Mouse (Mus musculus) lung, postnatal 4 days (tissue): Measurements from ENCODE around the gene Atg16l1.
"Not testable (repeated sequence)": the region's sequence is repeated elsewhere in the genome, so short reads cannot be mapped to it uniquely, and the experiment has no call there.

Experiments
- DNase-seq, 2 experiments: peaks; one replicate each; pipeline ENCODE4 v3.0.0; 2021

The Atg16l1 gene

DNA sequence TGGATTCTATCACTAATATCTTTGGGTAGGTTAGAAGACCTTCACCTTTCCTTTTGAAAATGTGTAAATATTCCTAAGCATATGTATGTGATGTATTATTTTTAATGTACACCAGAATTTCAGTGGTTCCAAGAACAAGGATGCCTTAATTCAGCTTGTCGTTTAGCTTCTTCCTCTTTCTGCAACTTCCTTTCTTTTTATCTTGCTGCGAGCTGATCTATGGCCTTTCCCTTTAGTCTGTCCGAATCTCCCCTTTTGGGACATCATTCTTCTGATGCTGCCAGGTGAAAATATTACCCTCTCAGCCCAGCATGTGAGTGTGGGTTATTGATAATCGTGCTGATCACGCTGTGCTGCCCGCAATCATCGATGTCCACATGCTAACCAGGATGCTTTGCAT lies 19.2 kb downstream of the Atg16l1 start:
- DNase-seq = no peak

DNA sequence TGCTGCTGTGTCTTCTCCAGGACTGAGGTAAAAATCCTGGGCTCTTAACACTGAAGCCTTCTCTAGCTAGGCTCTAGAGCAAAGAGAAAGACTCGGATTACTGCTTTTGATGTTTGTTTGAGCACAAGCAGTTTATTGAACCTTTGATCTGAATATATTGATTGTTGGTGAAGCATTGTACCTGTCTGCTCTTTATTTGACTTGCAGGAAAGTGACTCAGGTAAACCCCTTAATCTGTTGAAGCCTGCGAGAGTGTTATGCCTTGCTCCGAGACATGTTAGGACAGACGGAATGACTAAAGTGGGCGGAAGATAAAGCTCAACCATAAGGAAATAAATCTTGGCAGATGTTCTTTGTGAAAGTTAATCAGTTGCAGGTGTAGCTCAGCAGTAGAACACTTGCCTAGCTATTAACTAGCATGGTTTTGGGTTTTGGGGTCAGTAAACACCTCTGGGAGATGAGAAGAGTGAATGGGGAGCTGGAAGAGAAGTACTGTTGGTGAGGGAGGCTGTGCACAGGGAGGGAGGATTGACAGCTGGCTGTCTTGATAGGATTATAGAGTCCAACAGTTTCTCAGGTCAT lies 23.6 kb downstream of the Atg16l1 start:
- no peak for DNase-seq

- peak; percentile 60 to 78 for DNase-seq
Observed at GRCm38 (mm10) chr1:87785703-87786102, 30.0 kb downstream of the Atg16l1 start.

- DNase-seq = peak; percentile 73 to 86
Observed at GRCm38 (mm10) chr1:87786251-87786650, 30.6 kb downstream of the Atg16l1 start.

GRCm38 (mm10) chr1:87789665-87790064 lies 34.0 kb downstream of the Atg16l1 start:
- no peak for DNase-seq

GRCm38 (mm10) chr1:87792438-87793137 lies 36.9 kb downstream of the Atg16l1 start:
- DNase-seq = no peak

DNA sequence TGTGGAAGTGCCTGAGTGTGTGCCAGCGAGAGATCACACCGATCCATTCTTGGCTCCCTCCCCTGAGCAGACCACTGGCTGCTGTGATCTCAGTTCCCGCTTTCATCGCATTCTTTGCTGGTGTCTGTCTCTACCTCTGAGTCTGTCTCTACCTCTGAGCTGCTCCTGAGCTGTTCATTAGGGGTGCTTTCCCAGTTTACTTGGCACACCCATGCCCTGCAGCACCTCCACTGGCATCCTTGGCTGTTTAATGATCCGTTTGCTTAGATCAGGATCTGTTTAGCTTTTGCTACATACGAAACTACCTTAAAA lies 37.4 kb downstream of the Atg16l1 start:
- no peak for DNase-seq

GRCm38 (mm10) chr1:87797702-87798101 lies 42.0 kb downstream of the Atg16l1 start:
- DNase-seq = no peak

DNA sequence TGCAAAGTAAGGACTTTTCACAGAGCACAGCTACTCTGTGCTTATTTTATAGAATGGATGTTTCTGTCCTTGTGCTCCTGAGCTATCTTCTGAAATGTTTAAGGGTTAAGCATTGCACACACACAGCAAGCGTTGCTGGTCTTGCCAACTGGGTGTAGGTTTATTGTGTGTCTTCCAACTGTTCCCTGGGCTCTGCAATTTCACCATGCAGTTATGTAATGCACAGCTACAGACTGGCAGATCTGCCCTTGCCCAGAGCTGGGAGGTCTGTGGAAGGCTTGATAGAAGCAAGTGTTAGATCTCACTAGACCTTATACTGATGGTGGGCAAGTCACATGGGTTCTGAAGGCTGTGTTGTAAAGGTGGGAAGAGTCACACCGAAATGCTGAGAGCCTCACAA lies 42.6 kb downstream of the Atg16l1 start:
- DNase-seq = no peak

DNA sequence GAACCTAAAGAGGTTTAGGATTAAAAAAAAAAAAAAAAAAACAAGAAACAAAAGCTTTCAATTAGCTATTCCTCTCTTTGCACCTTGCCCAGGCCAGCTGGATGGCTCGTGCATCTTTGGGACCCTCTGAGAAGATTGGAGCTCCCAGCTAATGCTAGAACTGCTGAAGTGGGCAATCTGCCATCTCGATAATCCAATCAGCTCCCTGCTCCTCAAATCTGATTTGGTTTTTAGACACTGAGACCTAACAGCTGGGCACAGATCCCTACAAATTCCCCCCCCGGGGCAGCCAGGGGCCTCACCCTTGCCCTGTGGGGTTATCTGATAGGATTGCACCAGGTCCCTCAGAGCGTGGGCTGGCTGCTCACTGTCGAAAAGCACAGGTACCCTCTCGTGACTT lies 47.9 kb downstream of the Atg16l1 start, which contains the start of gene Sag:
Gene Sag (plus strand): TSS at position 105 of the 400 bp plus-strand sequence.
- no peak for DNase-seq

GRCm38 (mm10) chr1:87807751-87808150 lies 52.1 kb downstream of the Atg16l1 start:
- DNase-seq = no peak

GRCm38 (mm10) chr1:87811391-87811790 lies 55.7 kb downstream of the Atg16l1 start:
- DNase-seq = no peak

GRCm38 (mm10) chr1:87812061-87812460 lies 56.4 kb downstream of the Atg16l1 start:
- DNase-seq = no peak

DNA sequence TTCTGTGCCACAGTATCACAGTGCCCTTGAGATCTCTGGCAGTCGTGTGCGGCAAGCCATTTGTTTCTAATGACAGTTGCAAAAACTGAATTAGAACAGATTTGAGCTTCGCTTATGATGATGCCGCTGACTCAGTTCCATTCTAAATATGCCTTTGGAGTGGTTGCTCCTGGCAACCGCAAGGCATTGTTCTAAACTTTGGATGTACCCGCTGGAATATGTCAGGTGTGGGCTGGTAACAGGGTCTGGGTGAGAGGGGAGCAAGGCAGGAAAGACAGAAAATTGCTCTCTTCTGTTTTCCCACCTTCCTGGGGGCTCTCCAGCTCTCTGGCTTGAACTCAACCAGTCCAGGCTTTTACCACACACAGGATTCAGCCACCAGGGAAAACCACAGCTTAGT lies 57.5 kb downstream of the Atg16l1 start:
- no peak for DNase-seq

GRCm38 (mm10) chr1:87813681-87814080 lies 58.0 kb downstream of the Atg16l1 start:
- DNase-seq = peak in 1 of 2 experiments; percentile 14

DNA sequence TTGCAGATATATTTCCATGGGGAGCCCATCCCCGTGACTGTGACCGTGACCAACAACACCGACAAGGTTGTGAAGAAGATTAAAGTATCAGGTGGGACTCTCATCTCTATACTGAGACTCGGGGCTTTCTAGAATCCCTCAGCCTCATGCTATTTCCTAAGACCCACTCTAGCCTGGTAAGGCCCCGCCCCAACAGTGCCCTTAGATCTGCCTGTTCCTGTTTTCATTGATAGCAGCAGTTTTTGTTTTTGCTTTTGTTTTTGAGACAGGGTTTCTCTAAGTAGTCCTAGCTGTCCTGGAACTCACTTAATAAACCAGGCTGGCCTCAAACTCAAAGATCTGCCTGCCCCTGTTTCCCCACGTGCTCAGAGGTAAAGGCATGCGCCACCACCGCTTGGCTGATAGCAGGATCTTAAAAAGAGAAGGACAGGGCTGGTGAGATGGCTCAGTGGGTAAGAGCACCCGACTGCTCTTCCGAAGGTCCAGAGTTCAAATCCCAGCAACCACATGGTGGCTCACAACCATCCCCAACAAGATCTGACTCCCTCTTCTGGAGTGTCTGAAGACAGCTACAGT lies 68.8 kb downstream of the Atg16l1 start:
- no peak for DNase-seq

GRCm38 (mm10) chr1:87825281-87825680 lies 69.6 kb downstream of the Atg16l1 start:
- no peak for DNase-seq

- no peak for DNase-seq
Observed at GRCm38 (mm10) chr1:87825991-87826390, 70.3 kb downstream of the Atg16l1 start.

- no peak for DNase-seq
Observed at GRCm38 (mm10) chr1:87826474-87826873, 70.8 kb downstream of the Atg16l1 start.

- DNase-seq = not testable (repeated sequence)
Observed at GRCm38 (mm10) chr1:87827476-87827875, 71.8 kb downstream of the Atg16l1 start.

- peak; percentile 50 to 61 for DNase-seq
Observed at GRCm38 (mm10) chr1:87828185-87828584, 72.5 kb downstream of the Atg16l1 start.

GRCm38 (mm10) chr1:87828926-87829580 lies 73.4 kb downstream of the Atg16l1 start:
- DNase-seq = no peak

DNA sequence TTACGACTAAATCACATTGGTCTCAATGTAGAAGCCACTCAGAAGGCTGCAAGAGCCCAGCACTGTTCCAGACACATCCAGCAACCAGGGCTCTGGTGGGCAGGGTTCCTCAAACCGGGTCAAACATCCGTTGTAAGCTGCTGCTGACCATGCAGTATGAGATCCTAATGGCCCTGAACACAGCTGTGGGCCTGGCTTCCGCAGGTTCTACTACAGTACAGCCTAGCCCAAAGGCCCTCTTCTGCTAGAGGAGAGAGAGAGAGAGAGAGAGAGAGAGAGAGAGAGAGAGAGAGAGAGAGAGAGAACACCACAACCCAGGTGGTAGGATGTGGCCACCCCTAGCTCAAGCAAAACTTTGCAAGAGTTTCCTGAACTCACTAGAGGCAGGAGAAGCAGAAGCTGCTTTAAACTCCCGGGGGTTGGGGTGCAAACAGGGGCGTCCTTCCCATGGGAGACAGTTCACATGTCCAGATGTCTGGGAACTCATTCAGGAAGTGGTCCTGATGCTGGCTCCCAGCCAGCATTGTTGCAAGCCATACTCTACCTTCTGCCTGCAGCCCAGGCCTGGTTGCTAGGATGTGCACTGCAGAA lies 74.0 kb downstream of the Atg16l1 start:
- DNase-seq = peak; percentile 20 to 52

GRCm38 (mm10) chr1:87836453-87836852 lies 80.8 kb downstream of the Atg16l1 start:
- DNase-seq = no peak
